9 mouse cellular contexts compared by ENCODE assay signal in the genomic region with DNA sequence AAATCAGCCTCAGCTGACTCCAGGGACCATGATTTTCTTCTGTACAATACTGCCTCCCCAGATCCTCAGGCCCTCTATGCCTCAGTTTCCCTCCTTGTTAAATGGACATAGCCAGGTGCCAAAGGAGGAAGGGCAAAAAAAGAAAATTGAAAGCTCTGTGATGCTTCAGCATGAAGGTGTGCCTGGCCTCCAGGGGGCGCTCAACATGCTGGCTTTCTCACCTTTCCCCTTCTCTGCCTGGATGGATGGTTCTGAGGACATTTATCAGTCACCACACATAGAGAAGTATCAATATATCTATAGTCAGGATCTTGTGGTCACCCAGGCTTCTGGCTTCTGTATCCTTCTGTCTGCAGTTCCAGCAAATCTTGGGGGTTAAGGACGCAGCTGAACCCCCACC. TPM values are rescaled to one million over a fixed set of nuclear protein-coding genes. Genes with fewer than 3 reads are reported as not detected.
DNase-seq lines count a peak whose midpoint lies in the region; ATAC-seq and TF ChIP-seq lines count a peak whose summit lies in the region.
"Had no signal": no experiment of that assay in that cellular context is flagged by ENCODE, and none has a peak within 500 bp of the region (broad histone marks: within the 10 kb centered on the region; RNA-seq: fewer than 3 reads in every experiment).

No protein-coding gene starts in this region.

- TF ChIP-seq POLR2A in CH12.LX (IDR thresholded peaks at IDR 0.05; ENCODE audit: low read depth, low read length) = no peak
- no peak for TF ChIP-seq POLR2A in olfactory bulb, adult 2 months (IDR thresholded peaks at IDR 0.05; ENCODE audit: insufficient read depth, low read depth, low read length)

- no peaks in the 10 kb centered on the region for H3K4me1 ChIP-seq in hindbrain, embryonic 11.5 days (replicated peaks; ENCODE audit: control insufficient read depth, insufficient read depth, low read length)
- no peaks in the 10 kb centered on the region for H3K4me1 ChIP-seq in hindbrain, embryonic 16.5 days (ENCODE audit: control insufficient read depth, insufficient read depth, low read depth, low read length)
- H3K4me1 ChIP-seq in CH12.LX (ENCODE audit: control insufficient read depth in 1 of 2, insufficient read depth in 2 of 2) = no peaks in the 10 kb centered on the region; a peak in 1 of 4 replicates
- H3K4me1 ChIP-seq in limb, embryonic 10.5 days = peaks cover 10% of the 10 kb centered on the region
- peaks cover 3% of the 10 kb centered on the region for H3K4me1 ChIP-seq in olfactory bulb, adult 2 months (ENCODE audit: control insufficient read depth, insufficient read depth, low read length)

- no peak overlapping the region for H3K27ac ChIP-seq in hindbrain, embryonic 11.5 days (ENCODE audit: low read depth, low read length)
- H3K27ac ChIP-seq in hindbrain, embryonic 16.5 days (ENCODE audit: low read depth, low read length) = no peak overlapping the region
- H3K27ac ChIP-seq in CH12.LX (ENCODE audit: insufficient read depth, low read depth) = no peak overlapping the region
- H3K27ac ChIP-seq in limb, embryonic 10.5 days = no peak overlapping the region
- H3K27ac ChIP-seq in olfactory bulb, adult 2 months (ENCODE audit: insufficient read depth, low read depth, low read length) = no peak overlapping the region

- no peaks in the 10 kb centered on the region for H3K9me3 ChIP-seq in hindbrain, embryonic 11.5 days (ENCODE audit: control insufficient read depth, low read length)
- H3K9me3 ChIP-seq in hindbrain, embryonic 16.5 days (ENCODE audit: control insufficient read depth, low read length) = no peaks in the 10 kb centered on the region
- H3K9me3 ChIP-seq in CH12.LX (replicated peaks; ENCODE audit: low read length) = no peaks in the 10 kb centered on the region
- H3K9me3 ChIP-seq in limb, embryonic 10.5 days (replicated peaks) = no peaks in the 10 kb centered on the region
- H3K9me3 ChIP-seq: limb, embryonic 13.5 days had no signal

- dilution Hi-C loops in CH12.LX (cut with MboI; ENCODE audit: extremely low pct_ligation_motif_present, extremely low pct_unique_long_range_greater_than_20kb, low sequenced_read_pairs) = no loop called here

- in situ Hi-C loops in CH12.LX (cut with MboI; ENCODE audit: low pct_ligation_motif_present, low pct_unique_long_range_greater_than_20kb, low sequenced_read_pairs) = no loop called here

- H3K36me3 ChIP-seq in hindbrain, embryonic 11.5 days (ENCODE audit: control insufficient read depth, insufficient read depth, low read length) = no peaks in the 10 kb centered on the region
- no peaks in the 10 kb centered on the region for H3K36me3 ChIP-seq in hindbrain, embryonic 16.5 days (ENCODE audit: control insufficient read depth, insufficient read depth, low read length)
- H3K36me3 ChIP-seq in CH12.LX (replicated peaks in 1 of 2; ENCODE audit: control insufficient read depth in 1 of 2, insufficient read depth in 1 of 2, low read length in 1 of 2) = no peaks in the 10 kb centered on the region
- no peaks in the 10 kb centered on the region for H3K36me3 ChIP-seq in limb, embryonic 10.5 days
- H3K36me3 ChIP-seq: limb, embryonic 13.5 days had no signal

- peak; percentile 71 for DNase-seq in hindbrain, embryonic 11.5 days (ENCODE audit: low spot score)
- DNase-seq in CH12.LX (ENCODE audit: extremely low read depth) = peak; percentile 61
- DNase-seq in brain, adult 2 months (ENCODE audit: low read depth, low spot score) = peak; percentile 67
- peak; percentile 35 for DNase-seq in forelimb bud, embryonic 11.5 days (ENCODE audit: low read depth, low spot score)
- peak; percentile 78 for DNase-seq in limb, embryonic 10.5 days (ENCODE audit: low spot score)
- peak; percentile 85 for DNase-seq in thymus, postnatal 4 days

- no peak overlapping the region for H3K9ac ChIP-seq in hindbrain, embryonic 11.5 days (ENCODE audit: low read depth, low read length)
- no peak overlapping the region for H3K9ac ChIP-seq in hindbrain, embryonic 16.5 days (ENCODE audit: low read depth, low read length)
- H3K9ac ChIP-seq in CH12.LX (ENCODE audit: insufficient read depth, low read depth) = no peak overlapping the region
- H3K9ac ChIP-seq: limb, embryonic 13.5 days had no signal

- WGBS in hindbrain, embryonic 11.5 days = 42% methylated on average over 2 of the region's 2 CpGs
- WGBS in hindbrain, embryonic 16.5 days = 44% methylated on average over 2 of the region's 2 CpGs
- WGBS in limb, embryonic 10.5 days = 41% methylated on average over 2 of the region's 2 CpGs
- 46% methylated on average over 2 of the region's 2 CpGs for WGBS in olfactory bulb, adult 2 months

- no peak overlapping the region for H3K4me3 ChIP-seq in hindbrain, embryonic 11.5 days (ENCODE audit: low read depth, low read length)
- no peak overlapping the region for H3K4me3 ChIP-seq in hindbrain, embryonic 16.5 days (ENCODE audit: low read length)
- no peak overlapping the region for H3K4me3 ChIP-seq in CH12.LX (replicated peaks in 1 of 3; ENCODE audit: low read depth in 2 of 3, low read length in 2 of 3, poor library complexity in 1 of 3)
- no peak overlapping the region for H3K4me3 ChIP-seq in limb, embryonic 10.5 days
- no peak overlapping the region for H3K4me3 ChIP-seq in olfactory bulb, adult 2 months (ENCODE audit: insufficient read depth, low read depth, low read length)
- H3K4me3 ChIP-seq: limb, embryonic 13.5 days had no signal

- peak; percentile 77 to 86 for TF ChIP-seq CTCF in CH12.LX (conservative IDR thresholded peaks at IDR 0.05 in 1 of 2, IDR thresholded peaks at IDR 0.05 in 1 of 2; ENCODE audit: low read depth in 2 of 2, low read length in 2 of 2)
- peak; percentile 35; the same call in 1 of the 2 replicates for TF ChIP-seq CTCF in olfactory bulb, adult 2 months (IDR thresholded peaks at IDR 0.05; ENCODE audit: insufficient read depth, low read depth, low read length)

- no peaks in the 10 kb centered on the region for H3K79me2 ChIP-seq in CH12.LX (replicated peaks; ENCODE audit: control insufficient read depth, extremely low read depth, insufficient read depth, poor library complexity, severe bottlenecking)

- no peak overlapping the region for H3K4me2 ChIP-seq in hindbrain, embryonic 11.5 days (replicated peaks; ENCODE audit: low read depth, low read length)
- H3K4me2 ChIP-seq in hindbrain, embryonic 16.5 days (ENCODE audit: low read length) = no peak overlapping the region
- H3K4me2 ChIP-seq in CH12.LX (ENCODE audit: insufficient read depth, low read depth, poor library complexity, severe bottlenecking) = no peak overlapping the region
- H3K4me2 ChIP-seq: limb, embryonic 13.5 days had no signal

- peak; percentile 61 for TF ChIP-seq RAD21 in CH12.LX (IDR thresholded peaks at IDR 0.05; ENCODE audit: low read depth, low read length)

- ATAC-seq in hindbrain, embryonic 11.5 days (ENCODE audit: low FRiP score) = no peak
- ATAC-seq in hindbrain, embryonic 16.5 days = no peak

- no peaks in the 10 kb centered on the region for H3K27me3 ChIP-seq in hindbrain, embryonic 11.5 days (ENCODE audit: control insufficient read depth, insufficient read depth, low read length)
- H3K27me3 ChIP-seq in hindbrain, embryonic 16.5 days (replicated peaks; ENCODE audit: control insufficient read depth, insufficient read depth, low read length) = no peaks in the 10 kb centered on the region
- H3K27me3 ChIP-seq in CH12.LX (replicated peaks) = no peaks in the 10 kb centered on the region
- H3K27me3 ChIP-seq in limb, embryonic 10.5 days (ENCODE audit: low read depth, poor library complexity, severe bottlenecking) = no peaks in the 10 kb centered on the region
- H3K27me3 ChIP-seq: limb, embryonic 13.5 days had no signal

- no peak for TF ChIP-seq EP300 in CH12.LX (IDR thresholded peaks at IDR 0.05; ENCODE audit: low read length)

TF ChIP-seq in CH12.LX, 34 proteins besides CTCF, POLR2A, EP300 and RAD21:
- peak; percentile 90 for TF ChIP-seq SMC3 (IDR thresholded peaks at IDR 0.05; ENCODE audit: low read depth, low read length)
- TF ChIP-seq IRF4 (IDR thresholded peaks at IDR 0.05; ENCODE audit: low read depth, low read length) = no peak

RNA-seq across cellular contexts. Expression of a gene that starts 49.3 kb away (rescaled TPM):
- 140 and 171 TPM in 2 replicates for polyA plus RNA-seq in hindbrain, embryonic 11.5 days (2014; fragmentation: Nextera tagmentation; extraction: Ambion mirVana)
- polyA plus RNA-seq in hindbrain, embryonic 16.5 days (2015; fragmentation: Nextera tagmentation; extraction: Ambion mirVana) = 66.1 and 69.8 TPM in 2 replicates
- total RNA-seq in CH12.LX (2012; rRNA removed) (0.38 and 0.55 TPM in 2 replicates), CH12.LX (2014; rRNA removed) (0.97 and 1.1 TPM in 2 replicates)
- 4.0 and 5.8 TPM in 2 replicates for polyA plus RNA-seq in CH12.LX (2012; ENCODE audit: insufficient read length, low read depth)
- polyA plus RNA-seq in limb, embryonic 10.5 days (2016; fragmentation: Nextera tagmentation; extraction: Ambion mirVana) = 89.4 and 131 TPM in 2 replicates
- polyA plus RNA-seq in olfactory bulb, adult 2 months (2012; ENCODE audit: insufficient read depth, insufficient read length, low replicate concordance, missing spikeins) = not detected in 2 replicates

Comparison
In these comparisons a context has a peak if more than half of its experiments do, and no peak if none do; other contexts are left out.
1. DNase-seq: peak in every context shown above with its lines; median percentile 85 in thymus, postnatal 4 days; 78 in limb, embryonic 10.5 days; 71 in hindbrain, embryonic 11.5 days; 67 in brain, adult 2 months; 61 in CH12.LX; 35 in forelimb bud, embryonic 11.5 days.